Mouse (Mus musculus) kidney, postnatal 0 days (tissue): Measurements from ENCODE around the gene Procr. TPM values are rescaled to one million over a fixed set of nuclear protein-coding genes. Genes with fewer than 3 reads are reported as not detected.
A peak's percentile ranks its signal among the peaks of the same experiment; 100 is the strongest.

Experiments used
- ATAC-seq: fragments of 200-750 bp; cut with Nextera tagmentation; replicated peaks from 2 replicates; pipeline ENCODE4 v1.8.0; 2017; ENCODE audit warnings: low read depth, moderate number of reproducible peaks, moderate TSS enrichment, moderate library complexity; ENCODE audit not compliant: low FRiP score
- DNase-seq: peaks from one replicate; pipeline ENCODE4 v3.0.0-alpha.2; 2016; ENCODE audit warnings: low spot score
- H3K27ac ChIP-seq: fragments of 300-500 bp; sonication (generic); 2 replicates; pipeline ENCODE4 v1.5.1; 2014; ENCODE audit warnings: mild to moderate bottlenecking
- H3K27me3 ChIP-seq: fragments of 300-500 bp; sonication (generic); 2 replicates; pipeline ENCODE4 v1.6.1; 2014; ENCODE audit warnings: low read length, mixed read lengths; ENCODE audit not compliant: insufficient read depth
- H3K36me3 ChIP-seq: fragments of 300-500 bp; sonication (generic); 2 replicates; pipeline ENCODE4 v1.6.1; 2014; ENCODE audit warnings: low read length, mixed read lengths; ENCODE audit not compliant: insufficient read depth
- H3K4me1 ChIP-seq: fragments of 300-500 bp; sonication (generic); replicated peaks from 2 replicates; pipeline ENCODE4 v1.6.1; 2014; ENCODE audit warnings: antibody characterized with exemption, low read length, mixed read lengths; ENCODE audit not compliant: insufficient read depth
- H3K4me2 ChIP-seq: fragments of 300-500 bp; sonication (generic); 2 replicates; pipeline ENCODE4 v1.6.1; 2014; ENCODE audit warnings: mild to moderate bottlenecking, low read length, moderate library complexity, mixed read lengths
- H3K4me3 ChIP-seq: fragments of 300-500 bp; sonication (generic); replicated peaks from 2 replicates; pipeline ENCODE4 v1.5.1; 2014; ENCODE audit warnings: low read depth, low read length
- H3K9ac ChIP-seq: fragments of 300-500 bp; sonication (generic); 2 replicates; pipeline ENCODE4 v1.6.1; 2014; ENCODE audit warnings: low read depth, low read length
- H3K9me3 ChIP-seq: fragments of 300-500 bp; sonication (generic); replicated peaks from 2 replicates; pipeline ENCODE4 v1.6.1; 2016; ENCODE audit warnings: low read length, inconsistent platforms, mixed read lengths
- CTCF ChIP-seq: IDR thresholded peaks from 2 replicates; pipeline ENCODE4 v1.5.1; 2016; ENCODE audit warnings: antibody characterized with exemption, low read depth, mild to moderate bottlenecking, moderate library complexity
- WGBS: fragments of 180-500 bp; shearing (Covaris S2); extraction: QIAGEN DNeasy Blood & Tissue Kit; methylation state at CpG from one replicate; pipeline ENCODE4 v1.1.7; 2014; 5-methylcytosine and 5-hydroxymethylcytosine counted together
- polyA plus RNA-seq: library from polyadenylated mRNA; unstranded; fragments of >200 nt; fragmentation: Nextera tagmentation; extraction: Ambion mirVana; gene quantifications from 2 replicates; pipeline ENCODE4 v1.2.1, GENCODE M21; 2015

Procr gene
- polyA plus RNA-seq, 1 experiment from 2014 or later = 7.6 TPM

- WGBS = 79% methylated on average over 5 of the region's 5 CpGs
- H3K36me3 ChIP-seq = peaks cover 7% of the 10 kb centered on the region; the same call in 1 of the 2 replicates
- no peak for ATAC-seq
- H3K4me1 ChIP-seq = no peaks in the 10 kb centered on the region
- no peak for DNase-seq
- TF ChIP-seq CTCF = no peak
- no peak overlapping the region for H3K4me3 ChIP-seq
- no peak overlapping the region for H3K4me2 ChIP-seq
- H3K27me3 ChIP-seq = no peaks in the 10 kb centered on the region
- H3K9ac ChIP-seq = no peak overlapping the region
- H3K27ac ChIP-seq = no peak overlapping the region
- H3K9me3 ChIP-seq = no peaks in the 10 kb centered on the region
Observed at GRCm38 (mm10) chr2:155720585-155720984, 30.3 kb upstream of the Procr start.

DNA sequence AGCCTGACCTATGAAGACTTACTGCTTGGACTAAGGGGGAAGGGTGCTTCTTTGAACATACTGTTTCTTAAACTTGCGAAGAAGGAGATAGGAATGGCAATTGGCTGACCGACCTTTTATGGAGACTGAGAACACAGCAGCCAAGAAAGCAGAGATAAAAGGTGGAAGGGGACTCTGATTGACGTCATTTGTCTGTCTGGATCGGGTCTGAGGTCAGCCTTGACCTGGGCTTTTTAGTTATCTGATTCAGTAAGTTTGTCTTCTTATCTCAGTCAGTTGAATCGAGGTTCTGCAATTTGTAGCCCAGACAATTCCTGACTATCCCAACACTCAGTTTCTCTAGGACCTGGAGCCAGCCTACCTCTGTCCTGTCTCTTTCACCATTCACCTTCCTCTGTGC, 26.9 kb upstream of the Procr start:
- 75% methylated on average over 5 of the region's 5 CpGs for WGBS
- peaks cover 4% of the 10 kb centered on the region; the same call in 1 of the 2 replicates for H3K4me1 ChIP-seq
- DNase-seq = no peak
- H3K27ac ChIP-seq = no peak overlapping the region
- ATAC-seq = no peak
- H3K9me3 ChIP-seq = no peaks in the 10 kb centered on the region
- H3K4me3 ChIP-seq = no peak overlapping the region
- H3K27me3 ChIP-seq = no peaks in the 10 kb centered on the region
- H3K9ac ChIP-seq = no peak overlapping the region
- H3K36me3 ChIP-seq = no peaks in the 10 kb centered on the region
- TF ChIP-seq CTCF = no peak
- H3K4me2 ChIP-seq = no peak overlapping the region

- Histone ChIP-seq H3K9ac (no peak overlapping the region), H3K27ac (no peak overlapping the region), H3K9me3 (no peaks in the 10 kb centered on the region), H3K4me3 (no peak overlapping the region), H3K27me3 (no peaks in the 10 kb centered on the region), H3K4me2 (no peak overlapping the region), H3K4me1 (peaks cover 4% of the 10 kb centered on the region; the same call in 1 of the 2 replicates), H3K36me3 (no peaks in the 10 kb centered on the region)
- DNase-seq = no peak
- no peak for TF ChIP-seq CTCF
- no peak for ATAC-seq
- 73% methylated on average over 6 of the region's 6 CpGs for WGBS
Observed at GRCm38 (mm10) chr2:155724526-155724925, 26.4 kb upstream of the Procr start.

DNA sequence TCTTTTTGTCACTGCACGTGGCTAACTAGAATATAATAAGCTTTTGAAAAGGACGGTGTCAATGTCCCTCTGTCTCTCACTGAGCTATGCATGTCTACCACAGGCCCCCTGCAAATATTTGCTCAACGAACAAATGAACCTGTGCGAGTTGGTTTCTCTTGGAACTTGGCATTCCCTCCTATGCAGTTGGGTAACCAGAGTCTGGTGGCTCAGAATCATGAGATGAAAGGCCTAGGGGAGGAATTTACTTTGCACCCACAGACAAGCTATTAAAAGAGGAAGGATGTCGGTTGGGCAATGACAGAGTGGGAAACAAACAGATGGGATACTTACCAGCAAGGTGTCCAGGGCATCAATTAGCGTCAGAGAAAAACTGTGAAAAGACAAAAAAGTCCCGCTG, 24.6 kb upstream of the Procr start:
- no peak for ATAC-seq
- no peak overlapping the region for H3K27ac ChIP-seq
- 85% methylated on average over 7 of the region's 7 CpGs for WGBS

GRCm38 (mm10) chr2:155727764-155728395, 23.0 kb upstream of the Procr start:
- H3K4me3 ChIP-seq = no peak overlapping the region
- no peaks in the 10 kb centered on the region for H3K36me3 ChIP-seq
- H3K4me1 ChIP-seq = peaks cover 4% of the 10 kb centered on the region; the same call in 1 of the 2 replicates
- TF ChIP-seq CTCF = no peak
- no peaks in the 10 kb centered on the region for H3K27me3 ChIP-seq
- 0 out of 2 replicates have a peak overlapping the region, but pooled peaks have one; percentile 87 for H3K4me2 ChIP-seq
- ATAC-seq (no peak), DNase-seq (no peak)
- WGBS = 47% methylated on average over 7 of the region's 7 CpGs
- H3K9ac ChIP-seq = no peak overlapping the region
- H3K27ac ChIP-seq = no peak overlapping the region
- H3K9me3 ChIP-seq = no peaks in the 10 kb centered on the region

More for the DNA sequence above, 24.6 kb upstream of the Procr start:
- H3K9me3 ChIP-seq = no peaks in the 10 kb centered on the region
- no peak overlapping the region for H3K4me2 ChIP-seq
- no peak overlapping the region for H3K9ac ChIP-seq
- H3K4me1 ChIP-seq = peaks cover 4% of the 10 kb centered on the region; the same call in 1 of the 2 replicates
- no peak for DNase-seq
- TF ChIP-seq CTCF = no peak
- H3K4me3 ChIP-seq = no peak overlapping the region
- no peaks in the 10 kb centered on the region for H3K36me3 ChIP-seq
- no peaks in the 10 kb centered on the region for H3K27me3 ChIP-seq

DNA sequence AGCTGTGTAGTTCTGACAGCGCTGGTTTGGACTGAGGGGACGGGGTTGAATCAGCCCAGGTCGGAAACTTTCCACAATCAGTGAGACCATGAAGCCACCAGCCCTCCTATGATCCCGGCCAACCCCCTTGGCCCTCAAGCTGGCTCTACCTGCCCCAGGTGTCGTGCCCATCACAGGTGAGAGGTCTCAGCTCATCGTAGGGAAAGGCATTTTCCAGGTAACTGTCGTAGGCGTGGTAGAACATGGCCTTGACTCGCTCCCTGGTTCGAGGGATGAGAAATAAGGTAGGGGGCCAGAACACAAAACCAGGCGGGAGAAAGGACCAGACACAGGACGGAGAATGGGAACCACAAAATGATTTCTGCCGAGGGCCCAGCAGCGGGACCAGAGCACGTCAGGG, 22.2 kb upstream of the Procr start:
- ATAC-seq = peak; percentile 44; the same call in 1 of the 2 replicates
- no peaks in the 10 kb centered on the region for H3K27me3 ChIP-seq
- H3K36me3 ChIP-seq = no peaks in the 10 kb centered on the region
- H3K4me2 ChIP-seq = peak overlapping the region; percentile 87
- 3% methylated on average over 15 of the region's 15 CpGs for WGBS
- TF ChIP-seq CTCF = no peak
- H3K27ac ChIP-seq = no peak overlapping the region
- H3K4me3 ChIP-seq = peak overlapping the region; percentile 86
- H3K9me3 ChIP-seq = no peaks in the 10 kb centered on the region
- peaks cover 4% of the 10 kb centered on the region; the same call in 1 of the 2 replicates for H3K4me1 ChIP-seq
- DNase-seq = no peak
- H3K9ac ChIP-seq = peak overlapping the region; percentile 64
